Mouse (Mus musculus) heart, embryonic 13.5 days (tissue): ENCODE data around the gene Gm10112. TPM values are rescaled to one million over a fixed set of nuclear protein-coding genes. Genes with fewer than 3 reads are reported as not detected.

ENCODE experiments used
- ATAC-seq: fragments of 200-750 bp; cut with Nextera tagmentation; 2 replicates; pipeline ENCODE4 v1.8.0; 2017; ENCODE audit warnings: moderate TSS enrichment; ENCODE audit not compliant: insufficient number of reproducible peaks, low FRiP score, low TSS enrichment; ENCODE audit errors: extremely low read depth
- H3K27ac ChIP-seq: fragments of 300-500 bp; sonication (generic); replicated peaks from 2 replicates; pipeline ENCODE4 v1.5.1; 2015; ENCODE audit warnings: moderate library complexity, mild to moderate bottlenecking, inconsistent platforms
- H3K27me3 ChIP-seq: fragments of 300-500 bp; sonication (generic); replicated peaks from 2 replicates; pipeline ENCODE4 v1.6.1; 2015; ENCODE audit warnings: mild to moderate bottlenecking, inconsistent platforms
- H3K36me3 ChIP-seq: fragments of 300-500 bp; sonication (generic); 2 replicates; pipeline ENCODE4 v1.6.1; 2015; ENCODE audit warnings: mild to moderate bottlenecking, inconsistent platforms
- H3K4me1 ChIP-seq: fragments of 300-500 bp; sonication (generic); 2 replicates; pipeline ENCODE4 v1.6.1; 2015; ENCODE audit warnings: inconsistent platforms
- H3K4me2 ChIP-seq: fragments of 300-500 bp; sonication (generic); 2 replicates; pipeline ENCODE4 v1.6.1; 2015; ENCODE audit warnings: inconsistent platforms, mild to moderate bottlenecking, moderate library complexity
- H3K4me3 ChIP-seq: fragments of 300-500 bp; sonication (generic); 2 replicates; pipeline ENCODE4 v1.5.1; 2015; ENCODE audit warnings: moderate library complexity, mild to moderate bottlenecking, inconsistent platforms
- H3K9ac ChIP-seq: fragments of 300-500 bp; sonication (generic); 2 replicates; pipeline ENCODE4 v1.6.1; 2015; ENCODE audit warnings: inconsistent platforms, mild to moderate bottlenecking, moderate library complexity
- H3K9me3 ChIP-seq: fragments of 300-500 bp; sonication (generic); 2 replicates; pipeline ENCODE4 v1.6.1; 2016; ENCODE audit warnings: inconsistent platforms
- WGBS: fragments of 180-500 bp; shearing (Covaris S2); methylation state at CpG from one replicate; pipeline ENCODE4 v1.1.7; 2015; ENCODE audit warnings: mixed read lengths; 5-methylcytosine and 5-hydroxymethylcytosine counted together
- polyA plus RNA-seq: library from polyadenylated mRNA; unstranded; fragments of >200 nt; fragmentation: Nextera tagmentation; extraction: Ambion mirVana; gene quantifications from 2 replicates; pipeline ENCODE4 v1.2.1, GENCODE M21; 2015

Gene Gm10112
- not detected in 2 replicates for polyA plus RNA-seq

DNA sequence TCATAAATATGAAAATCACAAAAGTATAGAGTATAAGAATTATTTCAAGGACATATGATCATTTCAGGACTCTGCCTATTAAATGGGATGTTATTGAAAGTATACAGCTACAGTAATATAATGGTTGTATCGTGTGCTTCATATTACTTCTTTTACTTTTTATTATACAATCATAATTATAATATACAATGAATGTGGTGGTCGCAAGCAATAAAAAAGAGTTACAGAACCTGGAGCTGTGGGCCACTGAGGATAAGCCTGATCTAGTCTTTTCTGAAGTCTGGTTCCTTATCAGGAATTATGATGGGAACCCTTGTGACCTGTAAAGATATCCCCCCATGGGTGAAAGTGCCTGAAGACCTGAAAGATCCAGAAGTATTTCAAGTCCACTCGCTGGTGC, at the start of gene Gm10112:
TSS of gene Gm10112 (plus strand) at position 301 of the 400 bp plus-strand sequence.
- Histone ChIP-seq H3K27ac (no peak within 1 kb of the TSS), H3K4me2 (no peak within 1 kb of the TSS), H3K27me3 (no peaks in the 10 kb centered on the region), H3K4me3 (no peak within 1 kb of the TSS), H3K9ac (no peak within 1 kb of the TSS), H3K36me3 (no peaks in the 10 kb centered on the region), H3K9me3 (no peaks in the 10 kb centered on the region), H3K4me1 (no peaks in the 10 kb centered on the region)
- WGBS: 73% methylated on average over 3 of the region's 3 CpGs
- ATAC-seq: no peak

DNA sequence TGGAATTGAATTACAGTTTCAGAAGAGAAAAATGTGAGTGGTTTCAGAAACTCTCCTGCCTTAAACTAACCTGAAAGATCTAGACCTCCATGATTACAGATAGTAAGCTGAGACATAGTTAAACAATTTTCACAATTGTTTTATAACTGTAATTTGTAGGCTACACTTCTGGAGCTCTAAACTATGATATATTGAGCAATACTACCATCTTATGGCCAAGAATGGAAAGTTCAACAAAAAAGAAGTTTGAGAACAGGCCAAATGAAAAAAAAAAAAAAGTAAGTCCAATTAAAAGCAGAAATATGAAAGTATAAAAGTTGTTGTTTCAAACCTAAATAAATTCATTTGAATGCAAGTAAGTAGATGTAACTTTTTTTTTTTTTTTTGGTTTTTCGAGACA, 21.4 kb downstream of the Gm10112 start:
- Histone ChIP-seq H3K36me3 (no peaks in the 10 kb centered on the region), H3K27ac (no peak overlapping the region), H3K4me2 (no peak overlapping the region), H3K4me1 (no peaks in the 10 kb centered on the region), H3K27me3 (no peaks in the 10 kb centered on the region), H3K9me3 (no peaks in the 10 kb centered on the region), H3K9ac (no peak overlapping the region), H3K4me3 (no peak overlapping the region)
- no peak for ATAC-seq
- WGBS: 64% methylated on average over 1 of the region's 1 CpGs

DNA sequence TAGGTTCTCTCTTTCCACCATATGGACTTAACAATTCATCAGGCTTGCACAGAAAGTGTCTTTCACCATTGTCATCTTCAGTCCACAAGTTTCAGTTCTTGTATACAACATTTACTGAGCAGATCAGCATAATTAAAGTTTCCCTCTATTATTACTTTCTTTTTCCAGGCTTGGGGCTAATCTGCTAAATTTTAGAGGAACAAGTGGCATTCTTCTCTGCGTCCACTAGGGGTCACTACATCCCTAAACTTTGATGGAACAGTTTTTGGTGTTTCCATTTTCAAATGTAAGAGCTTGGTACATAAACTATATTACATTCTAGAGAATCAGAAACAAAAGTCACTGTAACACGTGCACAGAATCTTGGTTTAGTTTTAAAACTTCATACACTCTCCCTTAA, 28.2 kb downstream of the Gm10112 start:
- Histone ChIP-seq H3K9me3 (no peaks in the 10 kb centered on the region), H3K9ac (no peak overlapping the region), H3K4me1 (no peaks in the 10 kb centered on the region), H3K27ac (no peak overlapping the region), H3K36me3 (no peaks in the 10 kb centered on the region), H3K4me2 (no peak overlapping the region), H3K4me3 (no peak overlapping the region), H3K27me3 (no peaks in the 10 kb centered on the region)
- 4% methylated on average over 2 of the region's 2 CpGs for WGBS
- no peak for ATAC-seq

DNA sequence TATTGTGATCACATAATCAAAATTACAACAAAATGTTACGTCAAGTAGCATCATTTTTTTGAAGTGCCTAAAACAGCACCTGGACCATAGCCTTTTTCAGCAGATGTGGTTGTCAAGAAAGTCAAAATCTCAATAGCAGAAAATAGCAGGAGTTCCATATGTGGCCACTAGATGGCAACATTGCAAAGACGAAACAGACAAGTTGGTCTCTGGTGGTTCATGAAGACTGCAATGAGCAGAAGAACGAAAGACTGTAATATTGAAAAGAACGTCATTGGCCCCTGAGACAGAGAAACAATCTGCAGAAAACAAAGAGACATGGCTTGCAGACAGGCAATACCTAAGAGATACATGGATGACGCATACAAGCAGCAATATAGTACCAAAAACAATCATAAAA, 42.1 kb downstream of the Gm10112 start:
- H3K27me3 ChIP-seq: no peaks in the 10 kb centered on the region
- H3K36me3 ChIP-seq: no peaks in the 10 kb centered on the region
- no peaks in the 10 kb centered on the region for H3K4me1 ChIP-seq
- ATAC-seq: no peak
- WGBS: 14% methylated on average over 5 of the region's 5 CpGs
- no peak overlapping the region for H3K27ac ChIP-seq
- H3K9me3 ChIP-seq: no peaks in the 10 kb centered on the region
- H3K4me3 ChIP-seq: no peak overlapping the region
- no peak overlapping the region for H3K4me2 ChIP-seq
- H3K9ac ChIP-seq: no peak overlapping the region

Other genes with a start within 250 kb of the Gm10112 start
- not detected in 2 replicates for gene Cylc1, start 57.9 kb upstream of the Gm10112 start, polyA plus RNA-seq